Mouse (Mus musculus) midbrain, postnatal 0 days (tissue): ENCODE measurements around the gene Tmem240. TPM values are rescaled to one million over a fixed set of nuclear protein-coding genes. Genes with fewer than 3 reads are reported as not detected.
"Not testable (repeated sequence)": the region's sequence is repeated elsewhere in the genome, so short reads cannot be mapped to it uniquely, and the experiment has no call there.

Source experiments
- ATAC-seq: fragments of 200-750 bp; cut with Nextera tagmentation; 2 replicates; pipeline ENCODE4 v1.8.0; 2017; ENCODE audit warnings: moderate number of reproducible peaks, mild to moderate bottlenecking, moderate TSS enrichment, moderate library complexity; ENCODE audit not compliant: low FRiP score
- DNase-seq: peaks from one replicate; pipeline ENCODE4 v3.0.0-alpha.2; 2015; ENCODE audit warnings: low spot score
- H3K27ac ChIP-seq: fragments of 300-500 bp; sonication (generic); 2 replicates; pipeline ENCODE4 v1.5.1; 2014; ENCODE audit warnings: low read depth, mild to moderate bottlenecking, low read length, mixed read lengths
- H3K27me3 ChIP-seq: fragments of 300-500 bp; sonication (generic); 2 replicates; pipeline ENCODE4 v1.6.1; 2014; ENCODE audit warnings: low read length, control low read depth, mixed read lengths; ENCODE audit not compliant: insufficient read depth
- H3K36me3 ChIP-seq: fragments of 300-500 bp; sonication (generic); 2 replicates; pipeline ENCODE4 v1.6.1; 2014; ENCODE audit warnings: low read length, control low read depth, mixed read lengths; ENCODE audit not compliant: insufficient read depth
- H3K4me1 ChIP-seq: fragments of 300-500 bp; sonication (generic); 2 replicates; pipeline ENCODE4 v1.6.1; 2014; ENCODE audit warnings: mild to moderate bottlenecking, control low read depth, antibody characterized with exemption, low read length, mixed read lengths; ENCODE audit not compliant: insufficient read depth
- H3K4me2 ChIP-seq: fragments of 300-500 bp; sonication (generic); 2 replicates; pipeline ENCODE4 v1.6.1; 2014; ENCODE audit warnings: low read depth, mild to moderate bottlenecking, low read length, mixed read lengths; ENCODE audit not compliant: poor library complexity, severe bottlenecking
- H3K4me3 ChIP-seq: fragments of 300-500 bp; sonication (generic); 2 replicates; pipeline ENCODE4 v1.5.1; 2014; ENCODE audit warnings: low read depth, mild to moderate bottlenecking, low read length, moderate library complexity
- H3K9ac ChIP-seq: fragments of 300-500 bp; sonication (generic); replicated peaks from 2 replicates; pipeline ENCODE4 v1.6.1; 2014; ENCODE audit warnings: mild to moderate bottlenecking, low read length, moderate library complexity, mixed read lengths; ENCODE audit not compliant: poor library complexity, severe bottlenecking
- H3K9me3 ChIP-seq: fragments of 300-500 bp; sonication (generic); 2 replicates; pipeline ENCODE4 v1.6.1; 2016; ENCODE audit warnings: low read length, control low read depth
- CTCF ChIP-seq: IDR thresholded peaks from 2 replicates; pipeline ENCODE4 v1.5.1; 2016; ENCODE audit warnings: antibody characterized with exemption, mild to moderate bottlenecking
- WGBS: fragments of 180-500 bp; shearing (Covaris S2); extraction: QIAGEN DNeasy Blood & Tissue Kit; methylation state at CpG from one replicate; pipeline ENCODE4 v1.1.7; 2014; 5-methylcytosine and 5-hydroxymethylcytosine counted together
- polyA plus RNA-seq: library from polyadenylated mRNA; unstranded; fragments of >200 nt; fragmentation: Nextera tagmentation; extraction: Ambion mirVana; gene quantifications from 2 replicates; pipeline ENCODE4 v1.2.1, GENCODE M21; 2015
- total RNA-seq: library from RNA; depleted of rRNA; stranded (reverse); fragments of >200 nt; gene quantifications from 2 replicates; pipeline ENCODE4 v1.2.3, GENCODE M21; 2014; rRNA removed

Gene Tmem240
- total RNA-seq: 51.0 and 78.0 TPM in 2 replicates
- 34.9 and 37.9 TPM in 2 replicates for polyA plus RNA-seq

- Histone ChIP-seq H3K9ac (peak within 1 kb of the TSS; percentile 91), H3K4me3 (peak within 1 kb of the TSS; percentile 74), H3K4me1 (peaks cover 10% of the 10 kb centered on the region; the same call in 1 of the 2 replicates), H3K27me3 (no peaks in the 10 kb centered on the region), H3K9me3 (no peaks in the 10 kb centered on the region), H3K27ac (peak within 1 kb of the TSS; percentile 94), H3K4me2 (peak within 1 kb of the TSS; percentile 70), H3K36me3 (peaks cover 15% of the 10 kb centered on the region; the same call in 1 of the 2 replicates)
- DNase-seq: peak; percentile 94
- no peak for TF ChIP-seq CTCF
- WGBS: under 1% methylated on average over 25 of the region's 35 CpGs
- peak; percentile 89 for ATAC-seq
These were observed at the start of gene Tmem240 for GRCm38 (mm10) chr4:155734350-155734941. Tmem240 (plus strand) TSS chr4:155734800.

GRCm38 (mm10) chr4:155687764-155688163, 46.8 kb upstream of the Tmem240 start:
- ATAC-seq, H3K4me3 ChIP-seq, H3K36me3 ChIP-seq, H3K27ac ChIP-seq, H3K4me2 ChIP-seq, H3K4me1 ChIP-seq, H3K9ac ChIP-seq, DNase-seq, H3K9me3 ChIP-seq, H3K27me3 ChIP-seq: not testable (repeated sequence)
- WGBS: 90% methylated on average over 4 of the region's 4 CpGs

- Histone ChIP-seq H3K9ac (no peak overlapping the region), H3K9me3 (no peaks in the 10 kb centered on the region), H3K4me2 (no peak overlapping the region), H3K27me3 (no peaks in the 10 kb centered on the region), H3K4me3 (no peak overlapping the region), H3K4me1 (peaks cover 5% of the 10 kb centered on the region), H3K27ac (no peak overlapping the region), H3K36me3 (no peaks in the 10 kb centered on the region)
- ATAC-seq (no peak), DNase-seq (peak; percentile 52)
- TF ChIP-seq CTCF: no peak
- WGBS: 82% methylated on average over 12 of the region's 12 CpGs
These were observed 43.8 kb upstream of the Tmem240 start for GRCm38 (mm10) chr4:155690571-155691375.

- TF ChIP-seq CTCF: no peak
- Histone ChIP-seq H3K9ac (no peak overlapping the region), H3K4me3 (no peak overlapping the region), H3K27ac (no peak overlapping the region), H3K9me3 (no peaks in the 10 kb centered on the region), H3K4me1 (peaks cover 18% of the 10 kb centered on the region), H3K36me3 (no peaks in the 10 kb centered on the region), H3K27me3 (no peaks in the 10 kb centered on the region), H3K4me2 (no peak overlapping the region)
- no peak for DNase-seq
- 97% methylated on average over 3 of the region's 3 CpGs for WGBS
- ATAC-seq: no peak
These were observed 42.2 kb upstream of the Tmem240 start for GRCm38 (mm10) chr4:155692421-155692820.

GRCm38 (mm10) chr4:155694111-155694481, 40.5 kb upstream of the Tmem240 start, which contains the start of gene Fndc10:
Fndc10 (plus strand) TSS chr4:155694342.
- 0% methylated on average over 29 of the region's 47 CpGs for WGBS
- H3K27ac ChIP-seq: peak within 1 kb of the TSS; percentile 97
- H3K4me2 ChIP-seq: peak within 1 kb of the TSS; percentile 95
- no peaks in the 10 kb centered on the region for H3K36me3 ChIP-seq
- TF ChIP-seq CTCF: peak; percentile 49
- H3K4me1 ChIP-seq: peaks cover 18% of the 10 kb centered on the region
- ATAC-seq: peak; percentile 90
- peak within 1 kb of the TSS; percentile 71 for H3K4me3 ChIP-seq
- no peaks in the 10 kb centered on the region for H3K9me3 ChIP-seq
- no peaks in the 10 kb centered on the region for H3K27me3 ChIP-seq
- peak within 1 kb of the TSS; percentile 87 for H3K9ac ChIP-seq
- DNase-seq: peak; percentile 73
